Mouse (Mus musculus): ENCODE results near the gene Cbfa2t3.

Gene Cbfa2t3

GRCm38 (mm10) chr8:122610209-122610608 lies 88.7 kb downstream of the Cbfa2t3 start:
- DNase-seq (ENCODE audit: low spot score in 2 of 2), result no peak

GRCm38 (mm10) chr8:122606810-122607209 lies 92.1 kb downstream of the Cbfa2t3 start:
- DNase-seq (ENCODE audit: low spot score in 2 of 2), result no peak

- no peak for DNase-seq (ENCODE audit: low spot score in 2 of 2)
Observed at GRCm38 (mm10) chr8:122605367-122605766, 93.5 kb downstream of the Cbfa2t3 start.

- DNase-seq (ENCODE audit: low spot score in 2 of 2), result no peak
Observed at GRCm38 (mm10) chr8:122604640-122605039, 94.3 kb downstream of the Cbfa2t3 start.

GRCm38 (mm10) chr8:122600666-122601065 lies 98.2 kb downstream of the Cbfa2t3 start:
- no peak for DNase-seq (ENCODE audit: low spot score in 2 of 2)

GRCm38 (mm10) chr8:122596031-122596430 lies 102.9 kb downstream of the Cbfa2t3 start:
- no peak for DNase-seq (ENCODE audit: low spot score in 2 of 2)

GRCm38 (mm10) chr8:122593783-122594507 lies 105.0 kb downstream of the Cbfa2t3 start:
- DNase-seq (ENCODE audit: low spot score in 2 of 2), result no peak

- no peak for DNase-seq (ENCODE audit: low spot score in 2 of 2)
Observed at GRCm38 (mm10) chr8:122593240-122593639, 105.7 kb downstream of the Cbfa2t3 start.

- DNase-seq (ENCODE audit: low spot score in 2 of 2), result no peak
Observed at GRCm38 (mm10) chr8:122586749-122587148, 112.2 kb downstream of the Cbfa2t3 start.

- no peak for DNase-seq (ENCODE audit: low spot score in 2 of 2)
Observed at GRCm38 (mm10) chr8:122586171-122586570, 112.7 kb downstream of the Cbfa2t3 start.

GRCm38 (mm10) chr8:122585411-122585891 lies 113.5 kb downstream of the Cbfa2t3 start:
- DNase-seq (ENCODE audit: low spot score in 2 of 2), result no peak

- no peak for DNase-seq (ENCODE audit: low spot score in 2 of 2)
Observed at GRCm38 (mm10) chr8:122584981-122585380, 113.9 kb downstream of the Cbfa2t3 start.

GRCm38 (mm10) chr8:122580926-122581325 lies 118.0 kb downstream of the Cbfa2t3 start:
- no peak for DNase-seq (ENCODE audit: low spot score in 2 of 2)

- no peak for DNase-seq (ENCODE audit: low spot score in 2 of 2)
Observed at GRCm38 (mm10) chr8:122579196-122579595, 119.7 kb downstream of the Cbfa2t3 start.

GRCm38 (mm10) chr8:122577116-122577515 lies 121.8 kb downstream of the Cbfa2t3 start:
- DNase-seq (ENCODE audit: low spot score in 2 of 2), result no peak

GRCm38 (mm10) chr8:122576648-122577022 lies 122.3 kb downstream of the Cbfa2t3 start, which contains the start of gene Aprt:
TSS of gene Aprt (minus strand) at chr8:122576909.
- peak; percentile 81 to 88 for DNase-seq (ENCODE audit: low spot score in 2 of 2)

- DNase-seq (ENCODE audit: low spot score in 2 of 2), result no peak
Observed at GRCm38 (mm10) chr8:122575735-122576647, 122.9 kb downstream of the Cbfa2t3 start.

GRCm38 (mm10) chr8:122575286-122575685 lies 123.6 kb downstream of the Cbfa2t3 start:
- DNase-seq (ENCODE audit: low spot score in 2 of 2), result no peak
